Mouse (Mus musculus): Measurements from ENCODE around the gene Lamtor4.

- no peak for TF ChIP-seq HCFC1 (IDR thresholded peaks at IDR 0.05; ENCODE audit: borderline replicate concordance, insufficient read depth, low read length)
- TF ChIP-seq CHD2 (IDR thresholded peaks at IDR 0.05; ENCODE audit: low read depth, low read length), result no peak
- peak; percentile 53; the same call in 1 of the 2 replicates for TF ChIP-seq ZC3H11A (IDR thresholded peaks at IDR 0.05; ENCODE audit: borderline replicate concordance, low read depth, low read length)
These were observed 33.2 kb upstream of the Lamtor4 start for GRCm38 (mm10) chr5:138222111-138222510.
